Mouse (Mus musculus): ENCODE measurements around the gene Rem1. TPM values are rescaled to one million over a fixed set of nuclear protein-coding genes. Genes with fewer than 3 reads are reported as not detected.

Gene Rem1
- total RNA-seq, 2 experiments from 2014 or later: 13.5 to 13.9 TPM

- DNase-seq: peak; percentile 52
These were observed 51.6 kb downstream of the Rem1 start for GRCm38 (mm10) chr2:152678302-152678701.

DNA sequence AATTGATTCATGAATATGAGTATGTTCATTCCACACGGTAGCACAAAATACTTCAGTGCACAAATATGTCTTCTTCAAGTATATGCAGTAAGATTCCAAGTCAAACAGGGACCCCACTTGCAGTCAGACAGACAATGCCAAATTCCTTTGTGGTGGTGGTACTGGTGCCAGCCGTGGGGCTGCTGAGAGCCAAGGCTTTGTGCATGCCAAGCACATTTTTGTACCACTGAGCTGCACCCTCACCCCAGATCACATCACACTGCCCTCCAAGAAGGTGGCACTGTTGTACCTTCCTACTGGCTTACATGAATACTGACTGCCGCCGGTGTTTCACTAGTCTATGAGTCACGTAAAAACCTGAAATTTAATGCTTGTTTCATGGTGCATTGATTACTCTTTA lies 52.2 kb downstream of the Rem1 start:
- no peak for DNase-seq

DNA sequence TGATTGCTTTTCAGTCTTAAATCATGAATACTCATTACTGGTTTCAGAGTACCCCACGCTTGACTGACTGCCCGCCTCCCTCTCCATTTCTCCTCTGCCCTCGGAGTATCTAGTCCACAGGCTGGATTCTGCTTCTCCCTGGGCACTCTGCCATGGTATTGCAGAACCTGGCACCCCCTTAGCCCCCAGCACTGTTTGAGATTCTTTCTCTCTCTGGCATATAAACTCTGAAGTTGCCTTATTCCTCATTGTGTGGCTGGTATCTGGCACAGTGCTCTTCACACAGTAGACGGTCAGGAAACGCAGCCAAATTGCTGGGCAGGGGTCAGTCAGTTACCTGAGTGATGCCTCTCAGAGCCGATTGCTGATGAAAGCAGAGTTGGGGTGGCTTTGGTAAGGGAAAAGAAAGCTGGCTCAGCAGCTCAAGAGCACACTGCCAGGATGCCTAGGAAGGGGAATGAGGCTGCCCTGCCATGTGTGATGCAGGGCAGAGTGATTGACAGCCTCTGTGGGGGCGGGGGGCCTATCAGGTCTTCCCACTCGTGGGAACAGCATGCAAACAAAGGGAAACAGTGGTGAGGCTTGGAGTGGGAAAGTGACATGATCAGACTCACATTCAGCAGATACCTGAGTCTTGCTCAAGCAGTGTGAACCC lies 53.1 kb downstream of the Rem1 start:
- no peak for DNase-seq

DNA sequence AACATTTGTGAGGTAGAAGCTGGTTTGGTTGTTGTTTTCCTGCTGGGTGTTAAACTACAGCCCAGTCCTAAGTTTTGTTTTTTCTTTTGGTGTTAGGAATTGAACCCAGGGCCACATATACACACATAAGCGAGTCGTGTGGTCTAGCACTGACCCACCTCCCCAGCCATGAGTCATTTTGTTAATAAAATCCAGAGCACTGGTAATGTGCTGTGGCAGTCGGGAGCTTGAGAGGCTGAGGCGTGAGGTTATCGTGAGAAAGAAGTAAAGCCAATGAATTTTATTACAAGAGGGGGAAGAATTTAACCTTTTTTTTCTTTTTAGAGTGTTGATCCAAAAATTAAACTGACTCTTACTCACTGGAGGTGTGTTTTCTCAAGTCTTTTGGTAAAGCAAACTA lies 56.3 kb downstream of the Rem1 start:
- DNase-seq: no peak

Other genes with a start within 250 kb of the Rem1 start
- gene Sox12, start 228.9 kb upstream of the Rem1 start, total RNA-seq (2021): 10 to 100 TPM; 42.3 to 42.6 TPM
- gene Zcchc3, start 211.9 kb upstream of the Rem1 start, total RNA-seq (2021): 10 to 100 TPM; 24.9 to 27.4 TPM
- gene 6820408C15Rik, start 211.4 kb upstream of the Rem1 start, total RNA-seq (2021): 1 to 10 TPM; 3.8 to 4.0 TPM
- gene Defb23, start 162.3 kb upstream of the Rem1 start, total RNA-seq (2021): not detected
- not detected for gene Defb20, start 149.9 kb upstream of the Rem1 start, total RNA-seq (2021)
- gene Defb22, start 136.8 kb upstream of the Rem1 start, total RNA-seq (2021): not detected
- not detected for gene Defb26, start 115.3 kb upstream of the Rem1 start, total RNA-seq (2021)
- gene Defb28, start 108.7 kb upstream of the Rem1 start, total RNA-seq (2021): not detected
- not detected for gene Defb29, start 86.9 kb upstream of the Rem1 start, total RNA-seq (2021)
- gene Gm17416, start 57.6 kb upstream of the Rem1 start, total RNA-seq (2021): not detected
- not detected for gene Defb21, start 54.2 kb upstream of the Rem1 start, total RNA-seq (2021)
- not detected for gene Defb19, start 46.6 kb upstream of the Rem1 start, total RNA-seq (2021)
- not detected for gene Defb45, start 27.6 kb upstream of the Rem1 start, total RNA-seq (2021)
- not detected for gene Defb36, start 22.6 kb upstream of the Rem1 start, total RNA-seq (2021)
- gene Defb25, start 3.9 kb upstream of the Rem1 start, total RNA-seq (2021): not detected
- gene H13, start 42.5 kb downstream of the Rem1 start, total RNA-seq (2021): 10 to 100 TPM; 54.1 to 54.2 TPM
- 10 to 100 TPM; 19.9 to 20.2 TPM for gene Mcts2, start 60.1 kb downstream of the Rem1 start, total RNA-seq (2021)
- 10 to 100 TPM; 71.8 to 76.6 TPM for gene Id1, start 109.3 kb downstream of the Rem1 start, total RNA-seq (2021)
- gene Cox4i2, start 127.2 kb downstream of the Rem1 start, total RNA-seq (2021): 10 to 100 TPM; 13.7 to 15.1 TPM
- 10 to 100 TPM; 39.0 to 45.0 TPM for gene Bcl2l1, start 204.8 kb downstream of the Rem1 start, total RNA-seq (2021)
- 10 to 100 TPM; 42.4 to 51.9 TPM for gene Tpx2, start 221.0 kb downstream of the Rem1 start, total RNA-seq (2021)